Mouse (Mus musculus): ENCODE measurements around the gene Jun. TPM values are rescaled to one million over a fixed set of nuclear protein-coding genes. Genes with fewer than 3 reads are reported as not detected.

Jun gene
- 10 to 100 TPM; 54.6 to 74.7 TPM for total RNA-seq (2021)
- long read RNA-seq, experiment 1, transcript Jun-201 (1 exons, 3,189 nt), result major isoform, 41 of 43 reads
- long read RNA-seq, experiment 1, partial matches to known transcripts, result 0 of 43 reads
- long read RNA-seq, experiment 1, other reads (novel, unspliced or antisense), result 2 of 43 reads
- long read RNA-seq, experiment 2, transcript Jun-201 (1 exons, 3,189 nt), result major isoform, 41 of 41 reads
- long read RNA-seq, experiment 2, partial matches to known transcripts, result 0 of 41 reads
- long read RNA-seq, experiment 2, other reads (novel, unspliced or antisense), result 0 of 41 reads

- DNase-seq (ENCODE audit: low spot score in 2 of 2), result peak; percentile 95 to 98
Observed at GRCm38 (mm10) chr4:95052025-95052899, at the start of gene Jun. Jun (minus strand) TSS chr4:95052222.

- DNase-seq (ENCODE audit: low spot score in 2 of 2), result no peak
Observed at GRCm38 (mm10) chr4:95101684-95102083, 49.7 kb upstream of the Jun start.

- DNase-seq (ENCODE audit: low spot score in 2 of 2), result no peak
Observed at GRCm38 (mm10) chr4:95100694-95101093, 48.7 kb upstream of the Jun start.

GRCm38 (mm10) chr4:95099373-95099772 lies 47.4 kb upstream of the Jun start:
- no peak for DNase-seq (ENCODE audit: low spot score in 2 of 2)

GRCm38 (mm10) chr4:95098722-95099097 lies 46.7 kb upstream of the Jun start:
- no peak for DNase-seq (ENCODE audit: low spot score in 2 of 2)

- DNase-seq (ENCODE audit: low spot score in 2 of 2), result no peak
Observed at GRCm38 (mm10) chr4:95097942-95098721, 46.1 kb upstream of the Jun start.

- DNase-seq (ENCODE audit: low spot score in 2 of 2), result no peak
Observed at GRCm38 (mm10) chr4:95096731-95097130, 44.7 kb upstream of the Jun start.

GRCm38 (mm10) chr4:95095911-95096310 lies 43.9 kb upstream of the Jun start:
- DNase-seq (ENCODE audit: low spot score in 2 of 2), result no peak

- no peak for DNase-seq (ENCODE audit: low spot score in 2 of 2)
Observed at GRCm38 (mm10) chr4:95095355-95095754, 43.3 kb upstream of the Jun start.

- no peak for DNase-seq (ENCODE audit: low spot score in 2 of 2)
Observed at GRCm38 (mm10) chr4:95094700-95095113, 42.7 kb upstream of the Jun start.

GRCm38 (mm10) chr4:95093615-95094014 lies 41.6 kb upstream of the Jun start:
- DNase-seq (ENCODE audit: low spot score in 2 of 2), result no peak

- no peak for DNase-seq (ENCODE audit: low spot score in 2 of 2)
Observed at GRCm38 (mm10) chr4:95092516-95092915, 40.5 kb upstream of the Jun start.

- no peak for DNase-seq (ENCODE audit: low spot score in 2 of 2)
Observed at GRCm38 (mm10) chr4:95091536-95091935, 39.5 kb upstream of the Jun start.

GRCm38 (mm10) chr4:95089968-95090367 lies 37.9 kb upstream of the Jun start:
- DNase-seq (ENCODE audit: low spot score in 2 of 2), result no peak

GRCm38 (mm10) chr4:95089053-95089452 lies 37.0 kb upstream of the Jun start:
- no peak for DNase-seq (ENCODE audit: low spot score in 2 of 2)

GRCm38 (mm10) chr4:95083957-95084356 lies 31.9 kb upstream of the Jun start:
- no peak for DNase-seq (ENCODE audit: low spot score in 2 of 2)

GRCm38 (mm10) chr4:95083191-95083729 lies 31.2 kb upstream of the Jun start:
- no peak for DNase-seq (ENCODE audit: low spot score in 2 of 2)

- DNase-seq (ENCODE audit: low spot score in 2 of 2), result peak in 1 of 2 experiments; percentile 65
Observed at GRCm38 (mm10) chr4:95082481-95083088, 30.6 kb upstream of the Jun start.

GRCm38 (mm10) chr4:95081632-95082031 lies 29.6 kb upstream of the Jun start:
- no peak for DNase-seq (ENCODE audit: low spot score in 2 of 2)

GRCm38 (mm10) chr4:95078625-95079024 lies 26.6 kb upstream of the Jun start:
- DNase-seq (ENCODE audit: low spot score in 2 of 2), result no peak

- no peak for DNase-seq (ENCODE audit: low spot score in 2 of 2)
Observed at GRCm38 (mm10) chr4:95076279-95076678, 24.3 kb upstream of the Jun start.
